Mouse (Mus musculus): Measurements from ENCODE around the gene Marveld3.
A peak's percentile ranks its signal among the peaks of the same experiment; 100 is the strongest.

The Marveld3 gene

DNA sequence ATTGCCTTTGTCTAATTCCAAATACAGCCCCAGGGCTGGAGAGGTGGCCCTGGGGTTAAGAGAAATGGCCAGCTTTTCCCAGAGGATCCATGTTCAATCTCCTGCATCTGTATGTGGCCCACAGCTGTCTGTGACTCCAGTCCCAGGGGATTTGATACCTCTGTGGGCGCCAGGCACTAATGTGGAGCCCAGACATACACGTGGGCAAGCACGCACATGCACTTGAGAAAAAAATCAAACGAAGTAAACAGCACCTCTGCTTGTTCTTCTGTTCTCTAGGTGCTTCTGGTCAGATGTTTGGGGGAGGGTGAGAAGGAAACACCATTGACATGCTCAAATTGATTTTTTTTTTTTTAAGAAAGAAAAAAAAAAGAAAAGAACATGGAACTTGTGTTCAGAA, 2.1 kb upstream of the Marveld3 start:
- DNase-seq (ENCODE audit: low spot score in 2 of 2) = no peak

DNA sequence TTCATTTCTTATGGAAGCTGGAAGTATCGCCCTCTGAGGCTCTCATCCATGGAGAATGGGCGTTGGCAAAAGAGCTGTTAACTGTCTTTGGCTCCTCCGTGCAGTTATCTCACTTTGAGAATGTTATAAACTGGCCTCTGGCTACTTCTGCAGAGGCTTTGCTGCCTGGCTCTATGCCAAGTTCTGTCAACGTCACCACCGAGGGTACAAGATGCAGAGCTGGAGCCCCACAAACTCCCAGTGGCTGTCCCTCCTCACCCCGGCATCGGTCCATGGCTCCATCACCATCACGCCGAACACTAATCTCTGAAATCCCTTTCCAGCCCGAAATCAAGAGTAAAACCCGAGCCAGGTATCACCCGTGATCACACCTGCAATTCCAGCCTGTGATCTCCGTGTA, 1.4 kb upstream of the Marveld3 start:
- DNase-seq (ENCODE audit: low spot score in 2 of 2) = no peak

DNA sequence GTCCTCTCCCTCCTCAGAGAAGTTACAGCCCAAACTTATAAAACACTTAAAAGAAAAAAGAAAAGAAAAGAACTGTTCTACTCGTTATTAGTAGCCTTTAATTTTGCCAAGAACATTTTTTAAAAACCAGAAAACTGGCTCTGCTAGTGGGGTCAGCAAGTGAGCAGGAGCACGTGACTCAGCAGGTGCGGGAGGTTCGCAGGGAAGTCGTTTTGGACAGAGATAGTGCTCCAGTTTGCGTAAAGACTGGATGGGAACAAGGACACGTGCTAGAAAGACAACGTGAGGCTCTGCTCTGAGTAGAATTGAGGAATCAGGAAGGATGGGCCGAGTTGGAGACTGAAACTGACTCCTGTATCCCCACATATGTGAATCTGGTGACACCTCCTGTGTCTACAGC, 893 bp upstream of the Marveld3 start:
- no peak for DNase-seq (ENCODE audit: low spot score in 2 of 2)

DNA sequence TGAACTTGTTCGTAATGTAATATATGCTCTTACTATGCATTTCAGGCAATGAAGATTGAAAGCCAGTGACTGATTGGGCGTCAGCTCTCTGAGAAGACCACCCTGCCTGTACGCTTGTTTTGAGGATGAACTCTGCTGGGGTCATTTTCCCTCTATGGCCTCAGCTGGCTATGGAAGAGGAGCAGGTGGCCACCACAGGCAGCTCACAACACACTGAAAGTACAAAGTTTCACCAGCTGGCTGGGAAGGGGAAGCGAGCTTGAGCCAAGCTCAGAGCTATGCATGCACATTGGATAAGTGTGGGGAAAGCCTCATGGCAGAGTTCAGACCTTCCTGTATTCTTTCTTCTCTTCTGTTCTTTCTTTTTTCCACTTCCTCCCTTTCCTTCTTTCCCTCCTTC, 2.9 kb downstream of the Marveld3 start:
- DNase-seq (ENCODE audit: low spot score in 2 of 2) = no peak

DNA sequence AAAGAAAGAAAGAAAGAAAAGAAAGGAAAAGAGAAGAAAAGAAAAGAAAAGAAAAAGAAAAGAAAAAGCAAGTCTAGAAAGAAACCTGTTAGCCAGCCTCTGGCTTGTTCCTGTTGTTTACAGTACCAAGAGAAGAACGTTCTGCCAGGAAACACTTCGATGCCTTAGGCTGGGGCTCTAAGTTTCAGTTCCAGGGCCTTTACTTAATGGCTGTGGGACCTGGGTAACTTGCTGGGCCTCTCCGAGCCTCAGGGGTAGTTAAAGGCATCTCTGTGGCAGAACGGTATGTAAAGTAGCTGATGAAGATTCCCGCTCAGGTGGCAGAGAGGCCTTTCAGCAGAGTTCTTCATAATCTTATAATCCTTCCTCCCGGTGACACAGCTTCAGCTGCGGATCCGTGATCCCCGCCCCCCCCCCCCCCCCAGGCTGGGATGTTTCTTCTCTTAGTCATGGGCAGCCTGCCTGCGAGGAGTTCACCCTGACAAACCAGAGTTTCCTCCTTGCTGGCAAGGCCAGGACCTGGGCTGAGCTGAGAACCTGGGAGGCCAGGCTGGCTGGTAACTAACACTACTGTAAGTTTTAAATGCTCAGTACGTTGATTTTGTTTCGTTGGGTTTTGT, 3.9 kb downstream of the Marveld3 start:
- DNase-seq (ENCODE audit: low spot score in 2 of 2) = no peak

DNA sequence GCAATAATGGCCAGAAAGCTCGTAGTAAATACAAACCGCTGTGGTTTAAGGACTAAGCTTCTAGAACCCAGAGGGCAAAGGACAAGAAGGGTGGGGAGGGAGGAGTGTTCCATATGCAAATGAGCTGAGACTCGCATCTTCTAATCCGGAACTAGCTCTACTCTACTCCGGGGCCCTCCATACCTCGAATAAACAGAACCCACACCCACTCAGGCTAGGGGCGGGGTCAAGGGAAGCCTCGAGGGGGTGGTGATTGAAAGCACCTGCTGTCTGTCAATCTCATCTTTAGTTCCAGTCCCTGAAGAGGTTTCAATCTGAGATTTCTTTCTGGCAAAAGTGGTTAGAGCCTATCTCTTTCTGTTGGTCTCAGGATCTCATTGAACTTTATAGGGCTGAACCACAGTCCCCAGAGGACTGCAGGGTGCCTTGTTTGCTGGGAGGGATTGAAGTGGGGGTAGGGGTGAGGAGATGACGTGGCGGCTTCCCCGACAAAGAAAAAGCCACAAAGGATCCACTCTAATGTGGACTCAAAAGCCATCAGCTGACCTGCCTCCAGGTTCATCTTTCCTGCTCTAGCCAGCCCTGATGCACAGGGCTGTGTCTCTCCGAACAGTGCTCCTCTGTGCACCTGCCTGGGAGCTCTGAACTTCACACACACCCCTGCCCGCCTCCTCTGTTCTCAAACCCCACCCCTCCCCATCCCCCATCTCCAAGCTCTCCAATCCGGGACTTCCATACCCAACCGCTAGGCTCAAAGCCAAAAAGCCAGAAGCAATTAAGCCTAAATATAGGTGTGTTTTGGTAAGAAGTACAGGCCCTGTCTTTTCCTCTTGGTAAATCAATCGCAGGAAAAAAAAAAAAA, 4.6 kb downstream of the Marveld3 start:
- DNase-seq (ENCODE audit: low spot score in 2 of 2) = peak in 1 of 2 experiments; percentile 21

DNA sequence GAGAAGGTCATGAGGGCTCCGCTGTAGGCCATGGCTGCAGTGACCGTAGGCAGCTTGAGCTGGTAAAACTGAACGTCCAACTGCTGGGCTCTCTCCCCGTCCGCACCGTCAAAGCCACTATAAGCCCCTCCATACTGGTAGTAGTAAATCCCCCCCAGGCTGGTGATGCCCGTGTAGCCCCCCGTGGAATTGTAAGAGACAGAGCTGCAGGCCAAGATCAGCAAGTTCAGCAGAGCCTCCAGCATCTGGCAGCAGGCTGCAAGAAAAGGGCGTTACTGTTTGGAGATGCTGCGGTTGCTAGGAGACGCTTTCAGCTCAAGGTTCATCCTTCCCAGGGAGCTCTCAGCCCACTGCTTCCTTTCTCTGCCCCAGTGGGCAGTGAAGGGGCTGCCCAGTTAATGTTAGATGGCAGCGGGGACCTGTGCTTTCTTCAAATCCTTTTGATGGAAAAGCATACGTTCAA, 7.5 kb downstream of the Marveld3 start:
- no peak for DNase-seq (ENCODE audit: low spot score in 2 of 2)

DNA sequence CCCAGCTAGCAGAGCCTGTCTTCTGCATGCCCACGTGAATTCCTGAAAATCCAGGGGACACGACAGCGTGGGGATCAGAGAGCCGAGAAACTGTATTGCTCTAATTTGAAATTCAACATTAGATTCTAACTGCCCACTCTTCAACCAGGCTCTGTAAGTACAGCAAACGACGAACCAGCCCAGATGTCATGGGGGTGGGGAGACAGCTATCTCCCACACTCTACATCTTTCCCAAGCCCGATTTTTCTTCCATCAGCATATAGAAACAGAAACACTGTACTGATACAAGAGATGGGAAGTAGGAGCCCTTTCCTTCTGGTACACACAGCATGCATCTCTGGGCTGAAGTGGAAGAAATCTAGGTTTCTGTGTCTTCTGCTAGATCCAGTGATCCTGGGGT, 9.8 kb downstream of the Marveld3 start:
- no peak for DNase-seq (ENCODE audit: low spot score in 2 of 2)

DNA sequence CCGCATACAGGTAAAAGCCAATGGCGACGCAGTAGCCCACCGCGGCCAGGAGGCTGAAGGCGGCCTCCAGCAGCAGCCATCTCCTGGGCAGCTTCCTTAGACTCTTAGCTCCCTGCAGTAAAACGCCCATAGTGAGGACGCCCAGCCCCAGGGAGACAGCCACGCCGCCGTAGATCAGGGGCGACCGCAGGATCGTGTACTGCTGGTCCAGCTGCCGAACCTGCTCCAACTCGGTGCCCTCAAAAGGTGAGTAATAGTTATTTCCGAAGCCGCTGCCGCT, 13.8 kb downstream of the Marveld3 start:
- no peak for DNase-seq (ENCODE audit: low spot score in 2 of 2)

DNA sequence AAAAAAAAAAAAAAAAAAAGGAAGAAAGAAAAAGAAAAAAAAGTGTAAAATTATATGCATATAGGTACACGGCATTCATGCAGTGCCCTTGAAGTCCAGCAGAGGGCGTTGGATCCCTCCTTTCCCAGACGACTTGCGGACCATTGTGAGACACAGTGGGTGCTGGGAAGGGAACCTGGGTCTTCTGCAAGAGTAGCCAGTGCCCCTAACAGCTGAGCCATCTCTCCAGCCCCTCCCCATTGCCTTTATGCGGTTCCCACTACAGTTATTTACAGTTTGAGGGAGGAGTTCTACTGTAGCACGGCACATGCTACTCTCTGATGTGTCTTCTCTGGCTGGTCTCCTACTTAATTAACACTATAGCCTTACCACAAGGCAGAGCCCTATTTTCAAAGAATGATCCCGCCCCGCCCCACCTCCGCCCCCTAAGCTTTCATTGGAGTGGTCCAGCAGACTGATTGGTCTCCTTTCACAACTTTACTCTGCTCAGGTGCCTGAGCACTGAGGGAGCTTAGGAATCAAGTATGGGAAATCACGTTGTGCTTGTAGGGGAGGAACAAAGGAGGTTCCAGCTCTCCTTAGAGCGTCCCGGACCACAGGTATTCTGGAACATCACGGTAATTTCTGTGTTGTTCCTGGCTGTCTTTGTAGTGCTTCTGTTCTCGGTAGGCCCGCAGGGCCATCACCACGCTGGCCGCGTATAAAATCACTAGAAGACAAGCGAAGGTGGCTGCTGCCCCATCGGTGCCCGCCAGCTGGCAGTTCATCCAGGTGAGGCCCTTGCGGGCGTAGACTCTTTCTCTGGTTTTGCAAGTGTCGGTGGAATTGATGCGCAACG, 14.3 kb downstream of the Marveld3 start:
- DNase-seq (ENCODE audit: low spot score in 2 of 2) = no peak

DNA sequence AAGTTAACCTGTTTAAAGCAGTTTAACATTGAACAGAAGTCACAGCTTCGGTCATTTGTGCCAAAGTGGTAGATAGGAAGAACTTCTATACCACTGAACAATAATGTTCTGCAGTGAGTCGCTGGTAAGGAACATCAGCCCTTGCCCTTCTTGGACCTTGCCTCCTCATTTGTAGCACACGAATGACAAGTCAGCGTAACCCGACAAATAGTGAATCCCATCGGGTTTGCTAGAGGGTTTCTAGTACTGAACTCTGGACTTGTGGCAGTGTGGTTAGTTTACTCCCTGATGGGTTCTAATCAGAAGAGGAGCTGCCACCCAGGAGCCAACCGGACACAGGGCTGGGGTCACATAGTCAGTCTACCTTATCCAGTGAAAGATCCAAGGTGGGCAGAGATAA, 15.7 kb downstream of the Marveld3 start:
- no peak for DNase-seq (ENCODE audit: low spot score in 2 of 2)

DNA sequence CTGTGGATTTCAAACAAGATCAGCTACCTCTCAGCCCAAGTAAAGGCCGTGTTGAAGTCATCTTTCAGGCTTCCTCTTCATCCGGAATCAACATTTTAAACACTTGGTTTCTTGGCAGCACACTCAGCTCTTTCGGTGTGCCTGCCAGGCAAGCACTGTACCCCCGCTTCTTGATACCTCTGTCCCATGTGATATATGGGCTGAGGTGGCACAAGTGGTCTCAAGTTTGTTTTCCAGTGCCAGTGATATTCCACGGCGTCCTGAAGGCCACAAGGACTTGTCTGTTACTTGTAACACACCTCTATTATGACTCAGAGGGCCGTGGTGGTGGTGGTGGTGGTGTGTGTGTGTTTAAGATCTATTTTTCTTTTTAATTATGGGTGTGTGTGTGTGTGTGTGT, 16.3 kb downstream of the Marveld3 start:
- DNase-seq (ENCODE audit: low spot score in 2 of 2) = no peak

DNA sequence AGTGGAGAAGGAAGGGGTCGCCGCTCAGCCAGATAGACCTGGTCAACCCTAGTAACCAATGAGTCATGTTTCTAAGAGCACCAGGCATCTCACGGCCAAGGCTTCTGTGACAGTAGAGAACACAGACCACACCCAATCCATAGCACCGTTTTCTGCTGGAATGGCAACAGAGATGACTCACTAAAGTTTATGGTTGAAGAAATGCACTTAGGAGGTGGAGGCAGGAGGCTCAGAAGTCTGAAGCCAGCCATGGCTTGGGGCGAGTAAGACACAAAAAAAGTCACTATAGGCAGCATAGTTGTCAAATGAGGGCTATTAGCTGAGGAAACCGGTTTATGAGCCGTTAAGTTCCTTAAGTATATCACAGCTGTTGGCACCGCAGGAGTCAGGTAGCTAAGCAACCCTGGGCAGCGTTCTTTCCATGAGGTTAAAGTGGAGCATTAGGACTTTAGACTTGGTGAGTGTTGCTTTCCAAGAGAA, 16.8 kb downstream of the Marveld3 start:
- no peak for DNase-seq (ENCODE audit: low spot score in 2 of 2)

DNA sequence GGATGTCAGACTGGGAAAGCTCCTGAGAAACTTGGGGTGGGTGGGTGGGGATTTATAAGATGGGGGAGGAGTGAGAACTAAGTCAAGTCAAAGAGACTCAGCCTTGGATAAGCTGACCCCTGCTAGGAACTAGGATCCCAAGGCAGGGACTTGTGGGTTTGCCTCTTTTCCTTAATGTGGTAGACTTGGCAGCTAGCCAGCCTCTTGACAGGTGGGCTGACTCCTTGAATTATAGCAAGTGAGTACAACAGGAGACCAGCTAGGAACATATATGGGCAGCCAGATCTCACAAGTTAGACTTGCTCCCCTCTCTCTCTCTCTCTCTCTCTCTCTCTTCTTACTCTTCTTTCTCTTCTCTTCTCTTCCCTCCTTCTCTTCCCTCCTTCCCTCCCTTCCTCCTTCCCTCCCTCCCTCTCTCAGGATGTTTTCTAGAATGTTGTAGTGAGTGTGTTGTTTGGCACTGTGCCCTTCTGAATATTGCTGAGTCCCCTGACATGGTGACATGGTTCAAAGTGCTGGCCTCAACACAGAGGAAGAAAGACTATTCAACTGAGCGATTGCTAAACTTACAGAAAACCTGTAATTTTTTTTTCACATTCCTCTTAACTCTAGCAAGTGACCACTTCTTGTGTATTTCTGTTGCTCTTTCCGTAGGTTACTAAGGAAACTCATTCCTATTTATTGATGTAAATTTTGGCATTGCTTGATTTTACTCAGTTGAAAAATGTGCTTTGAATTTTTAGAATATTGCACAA, 20.2 kb downstream of the Marveld3 start:
- no peak for DNase-seq (ENCODE audit: low spot score in 2 of 2)

DNA sequence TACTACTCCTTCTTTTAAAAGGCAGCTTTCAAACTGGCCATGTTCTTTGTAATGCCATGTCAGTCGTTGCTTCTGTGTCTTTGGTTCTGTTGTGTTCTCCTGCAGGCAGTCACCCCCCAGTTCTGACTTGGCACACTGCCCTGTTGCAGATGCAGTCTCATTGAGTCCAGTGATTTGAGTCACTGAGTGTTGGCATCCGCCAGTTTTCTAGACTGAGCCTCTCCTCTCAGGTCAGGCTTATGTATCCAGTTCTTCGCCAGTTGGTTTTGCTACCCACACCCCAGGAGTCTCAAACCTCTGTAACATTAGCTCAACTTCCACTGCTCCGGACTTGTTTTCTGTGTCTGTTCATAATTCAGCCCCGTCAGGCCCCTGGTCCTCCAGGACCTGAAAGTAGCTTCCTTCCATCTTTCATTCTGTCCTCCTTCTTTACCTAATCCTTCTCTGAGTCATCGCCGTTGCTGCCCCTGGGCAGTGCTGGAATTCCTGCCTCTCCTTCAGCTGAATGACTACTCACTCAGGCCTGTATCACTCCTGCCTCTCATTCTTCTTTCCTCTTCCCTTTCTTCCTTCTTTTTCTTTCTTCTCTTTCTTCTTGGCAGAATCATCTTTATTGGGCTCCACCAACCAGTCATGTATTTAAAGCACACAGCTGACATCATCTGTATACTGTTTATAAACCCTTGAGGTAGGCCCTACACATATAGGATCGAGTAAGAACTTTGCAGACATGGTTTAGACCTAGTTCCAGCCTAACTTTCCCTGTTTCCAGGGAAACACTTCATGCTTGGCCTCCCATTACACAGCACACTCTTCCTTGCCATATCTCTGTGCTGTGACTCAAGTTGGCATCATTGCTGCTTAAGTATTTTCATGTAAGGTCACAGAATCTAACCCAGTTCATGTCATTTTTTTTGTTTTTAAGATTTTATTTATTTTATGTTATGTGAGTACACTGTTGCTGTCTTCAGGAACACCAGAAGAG, 41.3 kb downstream of the Marveld3 start:
- DNase-seq (ENCODE audit: low spot score in 2 of 2) = no peak

DNA sequence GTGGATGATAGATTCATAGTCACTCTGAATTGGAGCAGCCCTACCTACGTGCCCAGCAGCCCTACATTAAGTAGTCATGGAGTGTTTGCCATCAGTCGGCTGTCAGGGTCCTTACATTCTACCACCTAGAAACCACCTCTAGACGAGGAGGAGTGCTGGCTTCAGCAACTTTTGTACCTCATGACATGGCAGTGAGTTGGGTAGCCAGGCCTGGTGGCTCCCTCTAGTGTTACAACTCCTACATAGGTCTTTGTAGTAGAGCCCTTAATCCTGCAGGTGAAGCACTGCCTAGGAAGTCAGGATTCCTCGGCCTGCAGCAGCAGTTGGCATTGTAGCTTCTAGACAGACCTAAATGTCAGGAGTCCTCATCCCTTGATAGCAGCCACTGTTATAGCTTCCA, 44.7 kb downstream of the Marveld3 start:
- DNase-seq (ENCODE audit: low spot score in 2 of 2) = peak in 1 of 2 experiments; percentile 43

DNA sequence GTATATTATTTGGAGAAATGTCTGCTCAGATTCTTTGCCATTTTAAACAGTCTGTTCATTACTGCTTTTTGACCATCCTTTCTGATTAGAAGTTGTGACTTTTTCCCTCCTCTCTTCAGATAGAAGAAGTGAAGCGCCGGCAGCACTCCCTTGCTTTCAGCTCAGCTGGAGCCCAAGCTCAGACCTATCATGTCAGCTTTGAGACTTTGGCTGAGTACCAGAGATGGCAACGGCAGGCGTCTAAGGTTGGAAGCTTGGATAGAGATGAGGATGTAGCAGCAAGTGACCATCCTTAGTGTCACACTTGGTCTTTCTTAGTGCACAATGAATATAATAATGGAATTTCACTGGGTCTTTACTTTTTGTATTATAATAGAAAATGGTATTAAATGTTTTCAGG, 54.6 kb downstream of the Marveld3 start:
- DNase-seq (ENCODE audit: low spot score in 2 of 2) = no peak

DNA sequence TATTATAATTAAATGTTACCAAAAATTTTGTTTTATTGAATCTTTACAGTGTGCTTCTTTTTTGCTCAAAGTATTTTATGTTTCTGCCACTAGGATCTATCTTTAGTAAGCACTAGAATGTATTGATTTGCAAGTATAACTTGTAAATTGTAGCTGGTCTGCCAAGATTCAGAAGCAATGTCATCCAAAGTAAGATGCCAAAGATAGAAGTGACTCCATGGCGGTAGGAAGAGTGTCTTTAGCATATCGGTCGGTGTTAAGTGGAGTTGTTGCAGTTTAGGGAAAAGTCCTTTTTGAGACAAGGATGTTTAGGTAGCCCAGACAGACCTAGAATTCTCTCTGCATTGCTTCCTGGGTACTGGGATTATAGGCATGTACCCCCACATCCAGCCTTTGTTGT, 55.1 kb downstream of the Marveld3 start:
- DNase-seq (ENCODE audit: low spot score in 2 of 2) = no peak

DNA sequence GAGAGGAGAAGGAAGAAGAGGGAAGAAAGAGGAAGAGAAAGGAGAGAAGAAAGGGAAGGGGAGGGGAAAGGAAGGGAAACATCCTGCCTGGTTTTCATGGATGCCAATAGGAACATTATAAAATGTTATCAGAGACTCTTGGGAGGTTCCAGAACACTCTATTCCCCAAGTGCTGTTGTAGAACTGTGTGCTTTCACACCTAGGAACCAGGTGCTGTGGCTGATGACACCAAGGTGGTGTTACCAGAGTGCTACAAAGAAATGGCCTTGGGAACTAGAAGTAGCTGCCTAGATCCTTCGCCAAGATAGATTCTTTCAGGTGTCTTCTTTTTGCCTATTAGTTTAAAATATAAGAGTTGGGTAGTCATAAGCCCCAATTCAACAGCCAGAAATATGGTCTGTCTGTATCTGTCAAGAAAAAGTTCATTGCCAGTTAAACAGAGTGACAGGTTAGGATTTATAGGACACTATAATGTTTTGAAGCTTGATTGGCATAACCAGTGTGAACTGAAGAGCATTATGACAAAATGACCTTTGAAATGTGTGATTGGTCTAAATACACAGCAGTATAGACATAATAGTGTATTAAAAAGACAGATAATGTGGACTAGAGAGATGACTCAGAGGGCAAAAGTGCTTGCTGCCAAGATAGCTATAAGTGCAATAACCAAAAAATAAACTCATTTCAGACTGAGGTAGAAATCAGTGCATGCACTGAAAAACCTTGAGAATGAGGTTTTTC, 56.9 kb downstream of the Marveld3 start:
- DNase-seq (ENCODE audit: low spot score in 2 of 2) = no peak

DNA sequence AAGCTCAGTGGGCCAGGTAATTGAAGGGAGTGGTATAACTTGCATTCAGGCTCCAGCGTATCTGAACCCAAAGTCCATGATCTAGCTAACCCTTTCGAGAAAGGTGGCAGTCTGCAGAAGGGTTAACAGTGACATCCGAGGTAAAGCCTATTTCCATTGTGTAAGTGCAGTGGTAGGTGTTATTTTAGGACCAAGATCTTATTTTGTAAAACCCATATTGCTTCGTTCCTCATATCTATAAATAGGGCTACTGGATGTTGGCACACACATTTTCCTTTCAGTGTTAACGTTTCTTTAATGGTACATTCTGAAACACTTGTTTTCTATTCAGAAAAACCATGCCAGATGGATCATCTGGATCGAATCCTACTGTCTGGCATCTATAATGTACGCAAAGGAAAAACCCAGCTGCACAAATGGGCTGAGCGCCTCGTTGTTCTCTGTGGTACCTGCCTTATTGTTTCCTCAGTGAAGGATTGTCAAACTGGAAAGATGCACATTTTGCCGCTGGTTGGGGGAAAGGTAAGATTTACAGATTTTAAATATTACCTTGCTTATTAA, 58.0 kb downstream of the Marveld3 start:
- DNase-seq (ENCODE audit: low spot score in 2 of 2) = no peak

All from thymus, postnatal 10 days (tissue).